Mouse (Mus musculus): ENCODE measurements around the gene Smyd2. TPM values are rescaled to one million over a fixed set of nuclear protein-coding genes. Genes with fewer than 3 reads are reported as not detected.
A peak's percentile ranks its signal among the peaks of the same experiment; 100 is the strongest.

The Smyd2 gene
- polyA plus RNA-seq, 1 experiment from 2014 or later = 96.4 TPM

GRCm38 (mm10) chr1:189855739-189856138, 66.4 kb downstream of the Smyd2 start:
- H3K4me3 ChIP-seq (ENCODE audit: low read depth, low read length) = no peak overlapping the region
- 94% methylated on average over 5 of the region's 5 CpGs for WGBS
- no peak overlapping the region for H3K27ac ChIP-seq (ENCODE audit: low read length)
- H3K27me3 ChIP-seq (ENCODE audit: control insufficient read depth, insufficient read depth, low read length) = no peaks in the 10 kb centered on the region
- H3K36me3 ChIP-seq (ENCODE audit: control insufficient read depth, insufficient read depth, low read length) = peaks cover 21% of the 10 kb centered on the region
- no peak for ATAC-seq (ENCODE audit: insufficient number of reproducible peaks, insufficient read depth, low FRiP score, low read depth)
- no peak overlapping the region for H3K9ac ChIP-seq (replicated peaks; ENCODE audit: low read depth, low read length)
- no peaks in the 10 kb centered on the region for H3K9me3 ChIP-seq (ENCODE audit: control insufficient read depth, low read depth, low read length)
- H3K4me1 ChIP-seq (ENCODE audit: control insufficient read depth, insufficient read depth, low read length) = no peaks in the 10 kb centered on the region
- no peak overlapping the region for H3K4me2 ChIP-seq (replicated peaks; ENCODE audit: low read depth, low read length)

GRCm38 (mm10) chr1:189854646-189855045, 67.5 kb downstream of the Smyd2 start:
- Histone ChIP-seq H3K27ac (ENCODE audit: low read length) (no peak overlapping the region), H3K27me3 (ENCODE audit: control insufficient read depth, insufficient read depth, low read length) (no peaks in the 10 kb centered on the region), H3K4me2 (replicated peaks; ENCODE audit: low read depth, low read length) (no peak overlapping the region), H3K4me3 (ENCODE audit: low read depth, low read length) (no peak overlapping the region), H3K36me3 (ENCODE audit: control insufficient read depth, insufficient read depth, low read length) (peaks cover 30% of the 10 kb centered on the region), H3K9me3 (ENCODE audit: control insufficient read depth, low read depth, low read length) (no peaks in the 10 kb centered on the region), H3K4me1 (ENCODE audit: control insufficient read depth, insufficient read depth, low read length) (no peaks in the 10 kb centered on the region), H3K9ac (replicated peaks; ENCODE audit: low read depth, low read length) (no peak overlapping the region)
- no peak for ATAC-seq (ENCODE audit: insufficient number of reproducible peaks, insufficient read depth, low FRiP score, low read depth)
- WGBS = 60% methylated on average over 13 of the region's 13 CpGs

- Histone ChIP-seq H3K9me3 (ENCODE audit: control insufficient read depth, low read depth, low read length) (no peaks in the 10 kb centered on the region), H3K9ac (replicated peaks; ENCODE audit: low read depth, low read length) (no peak overlapping the region), H3K4me2 (replicated peaks; ENCODE audit: low read depth, low read length) (no peak overlapping the region), H3K4me3 (ENCODE audit: low read depth, low read length) (no peak overlapping the region), H3K27me3 (ENCODE audit: control insufficient read depth, insufficient read depth, low read length) (no peaks in the 10 kb centered on the region), H3K27ac (ENCODE audit: low read length) (no peak overlapping the region; the same call in 1 of the 2 replicates), H3K4me1 (ENCODE audit: control insufficient read depth, insufficient read depth, low read length) (no peaks in the 10 kb centered on the region), H3K36me3 (ENCODE audit: control insufficient read depth, insufficient read depth, low read length) (peaks cover 36% of the 10 kb centered on the region)
- WGBS = 73% methylated on average over 7 of the region's 7 CpGs
- ATAC-seq (ENCODE audit: insufficient number of reproducible peaks, insufficient read depth, low FRiP score, low read depth) = no peak
Observed at GRCm38 (mm10) chr1:189852456-189852855, 69.7 kb downstream of the Smyd2 start.

- Histone ChIP-seq H3K4me3 (ENCODE audit: low read depth, low read length) (no peak overlapping the region), H3K27ac (ENCODE audit: low read length) (no peak overlapping the region), H3K36me3 (ENCODE audit: control insufficient read depth, insufficient read depth, low read length) (peaks cover 35% of the 10 kb centered on the region), H3K27me3 (ENCODE audit: control insufficient read depth, insufficient read depth, low read length) (no peaks in the 10 kb centered on the region), H3K4me2 (replicated peaks; ENCODE audit: low read depth, low read length) (no peak overlapping the region), H3K9me3 (ENCODE audit: control insufficient read depth, low read depth, low read length) (no peaks in the 10 kb centered on the region), H3K9ac (replicated peaks; ENCODE audit: low read depth, low read length) (no peak overlapping the region), H3K4me1 (ENCODE audit: control insufficient read depth, insufficient read depth, low read length) (no peaks in the 10 kb centered on the region)
- no peak for ATAC-seq (ENCODE audit: insufficient number of reproducible peaks, insufficient read depth, low FRiP score, low read depth)
- 67% methylated on average over 5 of the region's 5 CpGs for WGBS
Observed at GRCm38 (mm10) chr1:189852051-189852450, 70.1 kb downstream of the Smyd2 start.

- H3K4me1 ChIP-seq (ENCODE audit: control insufficient read depth, insufficient read depth, low read length) = no peaks in the 10 kb centered on the region
- H3K9me3 ChIP-seq (ENCODE audit: control insufficient read depth, low read depth, low read length) = no peaks in the 10 kb centered on the region
- H3K27me3 ChIP-seq (ENCODE audit: control insufficient read depth, insufficient read depth, low read length) = no peaks in the 10 kb centered on the region
- no peak overlapping the region for H3K9ac ChIP-seq (replicated peaks; ENCODE audit: low read depth, low read length)
- H3K4me2 ChIP-seq (replicated peaks; ENCODE audit: low read depth, low read length) = no peak overlapping the region
- no peak for ATAC-seq (ENCODE audit: insufficient number of reproducible peaks, insufficient read depth, low FRiP score, low read depth)
- no peak overlapping the region for H3K27ac ChIP-seq (ENCODE audit: low read length)
- peaks cover 37% of the 10 kb centered on the region for H3K36me3 ChIP-seq (ENCODE audit: control insufficient read depth, insufficient read depth, low read length)
- WGBS = 76% methylated on average over 11 of the region's 11 CpGs
- H3K4me3 ChIP-seq (ENCODE audit: low read depth, low read length) = no peak overlapping the region
Observed at GRCm38 (mm10) chr1:189849550-189849949, 72.6 kb downstream of the Smyd2 start.

- no peak overlapping the region for H3K27ac ChIP-seq (ENCODE audit: low read length)
- no peaks in the 10 kb centered on the region for H3K27me3 ChIP-seq (ENCODE audit: control insufficient read depth, insufficient read depth, low read length)
- no peaks in the 10 kb centered on the region for H3K4me1 ChIP-seq (ENCODE audit: control insufficient read depth, insufficient read depth, low read length)
- 89% methylated on average over 2 of the region's 2 CpGs for WGBS
- ATAC-seq (ENCODE audit: insufficient number of reproducible peaks, insufficient read depth, low FRiP score, low read depth) = no peak
- H3K36me3 ChIP-seq (ENCODE audit: control insufficient read depth, insufficient read depth, low read length) = peaks cover 44% of the 10 kb centered on the region
- no peak overlapping the region for H3K4me2 ChIP-seq (replicated peaks; ENCODE audit: low read depth, low read length)
- H3K4me3 ChIP-seq (ENCODE audit: low read depth, low read length) = no peak overlapping the region
- H3K9me3 ChIP-seq (ENCODE audit: control insufficient read depth, low read depth, low read length) = no peaks in the 10 kb centered on the region
- H3K9ac ChIP-seq (replicated peaks; ENCODE audit: low read depth, low read length) = no peak overlapping the region
Observed at GRCm38 (mm10) chr1:189846319-189846718, 75.8 kb downstream of the Smyd2 start.

- no peaks in the 10 kb centered on the region for H3K9me3 ChIP-seq (ENCODE audit: control insufficient read depth, low read depth, low read length)
- H3K36me3 ChIP-seq (ENCODE audit: control insufficient read depth, insufficient read depth, low read length) = peaks cover 3% of the 10 kb centered on the region; the same call in 1 of the 2 replicates
Observed at GRCm38 (mm10) chr1:189834166-189834565, 88.0 kb downstream of the Smyd2 start.

GRCm38 (mm10) chr1:189833351-189833750, 88.8 kb downstream of the Smyd2 start:
- Histone ChIP-seq H3K4me2 (replicated peaks; ENCODE audit: low read depth, low read length) (no peak overlapping the region), H3K27ac (ENCODE audit: low read length) (no peak overlapping the region), H3K36me3 (ENCODE audit: control insufficient read depth, insufficient read depth, low read length) (peaks cover 8% of the 10 kb centered on the region; the same call in 1 of the 2 replicates), H3K4me3 (ENCODE audit: low read depth, low read length) (no peak overlapping the region), H3K9me3 (ENCODE audit: control insufficient read depth, low read depth, low read length) (no peaks in the 10 kb centered on the region), H3K9ac (replicated peaks; ENCODE audit: low read depth, low read length) (no peak overlapping the region), H3K4me1 (ENCODE audit: control insufficient read depth, insufficient read depth, low read length) (peaks cover 2% of the 10 kb centered on the region; the same call in 1 of the 2 replicates), H3K27me3 (ENCODE audit: control insufficient read depth, insufficient read depth, low read length) (no peaks in the 10 kb centered on the region)
- ATAC-seq (ENCODE audit: insufficient number of reproducible peaks, insufficient read depth, low FRiP score, low read depth) = no peak
- WGBS = 57% methylated on average over 7 of the region's 7 CpGs

More at GRCm38 (mm10) chr1:189834166-189834565, 88.0 kb downstream of the Smyd2 start:
- 73% methylated on average over 13 of the region's 13 CpGs for WGBS
- Histone ChIP-seq H3K4me1 (ENCODE audit: control insufficient read depth, insufficient read depth, low read length) (peaks cover 2% of the 10 kb centered on the region; the same call in 1 of the 2 replicates), H3K27me3 (ENCODE audit: control insufficient read depth, insufficient read depth, low read length) (no peaks in the 10 kb centered on the region), H3K4me2 (replicated peaks; ENCODE audit: low read depth, low read length) (no peak overlapping the region), H3K4me3 (ENCODE audit: low read depth, low read length) (no peak overlapping the region), H3K9ac (replicated peaks; ENCODE audit: low read depth, low read length) (no peak overlapping the region), H3K27ac (ENCODE audit: low read length) (no peak overlapping the region)
- ATAC-seq (ENCODE audit: insufficient number of reproducible peaks, insufficient read depth, low FRiP score, low read depth) = no peak

- Histone ChIP-seq H3K9me3 (ENCODE audit: control insufficient read depth, low read depth, low read length) (no peaks in the 10 kb centered on the region), H3K27me3 (ENCODE audit: control insufficient read depth, insufficient read depth, low read length) (no peaks in the 10 kb centered on the region), H3K27ac (ENCODE audit: low read length) (peak overlapping the region; percentile 11; the same call in 1 of the 2 replicates), H3K9ac (replicated peaks; ENCODE audit: low read depth, low read length) (no peak overlapping the region), H3K4me2 (replicated peaks; ENCODE audit: low read depth, low read length) (no peak overlapping the region), H3K4me3 (ENCODE audit: low read depth, low read length) (no peak overlapping the region), H3K36me3 (ENCODE audit: control insufficient read depth, insufficient read depth, low read length) (peaks cover 9% of the 10 kb centered on the region; the same call in 1 of the 2 replicates), H3K4me1 (ENCODE audit: control insufficient read depth, insufficient read depth, low read length) (peaks cover 2% of the 10 kb centered on the region; the same call in 1 of the 2 replicates)
- WGBS = 17% methylated on average over 12 of the region's 12 CpGs
- ATAC-seq (ENCODE audit: insufficient number of reproducible peaks, insufficient read depth, low FRiP score, low read depth) = peak; percentile 78
Observed at GRCm38 (mm10) chr1:189830797-189831232, 91.3 kb downstream of the Smyd2 start.
